Mouse (Mus musculus): ENCODE measurements around the gene Grb10.

Grb10 gene

DNA sequence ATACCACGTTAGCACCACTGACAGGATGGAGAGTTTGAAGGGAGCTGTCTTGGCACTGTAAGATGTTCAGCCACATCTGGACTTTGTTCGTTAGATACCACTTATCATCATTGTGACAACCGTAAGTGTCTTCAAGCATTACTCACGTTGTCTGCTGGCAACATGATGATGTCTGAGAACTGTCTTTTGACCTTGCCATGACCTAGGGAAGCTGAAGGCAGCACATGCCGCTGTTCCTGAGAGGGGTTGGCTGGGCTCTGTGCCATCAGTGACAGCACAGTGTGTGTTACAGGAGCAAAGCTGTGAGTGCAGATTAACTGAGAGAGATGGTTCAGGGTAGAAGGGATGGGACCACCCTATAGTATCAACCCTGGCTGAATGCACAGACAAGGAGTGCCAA, 137.0 kb downstream of the Grb10 start:
- DNase-seq (ENCODE audit: low spot score), result no peak

DNA sequence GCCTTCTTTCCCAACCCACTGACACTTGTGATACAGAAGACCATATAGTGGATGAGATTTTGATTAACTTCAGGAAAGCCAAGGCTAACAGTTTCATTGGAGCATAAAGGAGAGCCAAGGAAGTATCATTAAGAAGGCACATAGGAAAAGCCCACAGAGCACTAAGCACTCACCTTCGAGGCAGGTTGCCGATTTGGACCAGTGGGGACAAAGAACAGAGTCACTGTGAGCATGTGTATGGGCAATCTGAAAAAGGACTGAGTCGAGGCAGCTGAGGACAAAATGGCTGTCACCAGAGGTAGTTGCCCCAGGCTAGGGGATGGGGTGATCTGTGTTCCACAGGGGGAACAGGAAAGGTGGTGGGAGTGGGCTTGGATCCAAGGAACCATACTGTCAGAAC, 140.0 kb downstream of the Grb10 start:
- no peak for DNase-seq (ENCODE audit: low spot score)

DNA sequence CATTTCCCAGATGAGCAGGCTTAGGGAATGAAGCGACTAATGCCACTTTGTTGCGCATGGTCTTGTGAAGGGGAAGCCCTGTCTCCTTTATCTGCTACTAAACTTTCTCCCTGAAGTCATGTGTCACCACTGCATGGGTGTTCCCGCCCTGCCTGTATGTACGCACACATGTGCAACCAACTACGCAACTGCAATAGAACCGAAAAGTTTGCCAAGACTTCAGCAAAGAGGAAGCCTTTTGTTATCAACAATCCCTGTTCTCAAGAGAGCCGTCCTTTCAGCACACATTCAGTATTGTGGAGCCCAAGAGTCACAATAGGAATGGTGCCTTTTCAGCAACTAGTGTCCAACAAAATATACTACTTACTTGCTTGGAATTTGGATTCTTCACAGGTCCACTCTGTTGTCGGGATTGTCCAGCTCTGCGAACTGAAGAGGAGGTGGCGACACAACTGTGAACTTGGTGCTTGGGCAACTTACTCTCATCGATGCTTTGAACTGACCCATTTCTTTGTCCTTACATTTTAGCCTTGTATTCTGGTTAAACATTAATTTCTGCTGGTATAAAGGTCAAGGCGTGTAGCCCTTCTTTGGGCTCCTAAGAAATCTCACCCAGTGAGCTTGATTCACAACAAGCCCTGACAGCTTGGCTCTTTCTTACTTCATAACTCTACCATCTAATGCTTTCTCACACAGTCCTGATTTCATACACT, 140.7 kb downstream of the Grb10 start, which contains the start of gene Ddc:
TSS of gene Ddc (minus strand) at position 500 of the 713 bp plus-strand sequence.
- DNase-seq (ENCODE audit: low spot score), result peak; percentile 64

DNA sequence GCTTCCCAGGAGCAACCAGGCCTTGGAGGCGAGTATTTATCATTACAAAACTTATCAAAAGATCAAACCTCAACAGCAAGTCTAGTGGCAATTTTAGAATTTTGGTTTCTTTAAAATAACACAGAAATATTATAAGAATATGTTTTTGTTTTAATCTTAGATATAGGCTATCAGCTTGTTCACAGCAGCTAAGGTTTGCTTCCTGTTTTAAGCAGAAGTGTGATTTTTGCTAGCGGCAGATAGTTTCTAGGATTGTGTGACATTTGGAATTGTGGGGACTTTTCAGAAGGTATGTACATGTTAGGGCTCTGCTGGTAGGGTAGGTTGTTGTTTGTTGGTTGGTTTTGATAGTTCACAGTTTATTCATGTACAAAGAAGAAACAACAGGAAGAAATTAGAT, 143.0 kb downstream of the Grb10 start:
- DNase-seq (ENCODE audit: low spot score), result no peak

DNA sequence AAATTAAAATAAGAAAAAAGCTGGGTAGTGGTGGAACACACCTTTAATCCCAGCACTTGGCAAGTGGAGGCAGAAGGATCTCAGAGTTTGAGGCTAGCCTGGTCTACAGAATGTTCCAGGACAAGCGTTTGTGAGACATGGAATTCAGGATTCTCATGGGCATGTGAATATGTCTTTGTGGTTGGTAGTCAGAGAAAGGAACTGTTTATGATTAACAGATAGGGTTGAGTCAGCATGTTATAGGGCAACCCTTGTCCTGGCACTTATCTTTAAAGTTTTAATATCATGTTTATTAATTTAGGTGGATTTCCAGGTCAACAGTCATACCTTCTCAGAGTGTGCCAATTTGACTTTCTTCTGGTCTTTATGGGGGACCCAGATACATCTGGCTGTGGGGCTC, 144.7 kb downstream of the Grb10 start:
- DNase-seq (ENCODE audit: low spot score), result no peak

DNA sequence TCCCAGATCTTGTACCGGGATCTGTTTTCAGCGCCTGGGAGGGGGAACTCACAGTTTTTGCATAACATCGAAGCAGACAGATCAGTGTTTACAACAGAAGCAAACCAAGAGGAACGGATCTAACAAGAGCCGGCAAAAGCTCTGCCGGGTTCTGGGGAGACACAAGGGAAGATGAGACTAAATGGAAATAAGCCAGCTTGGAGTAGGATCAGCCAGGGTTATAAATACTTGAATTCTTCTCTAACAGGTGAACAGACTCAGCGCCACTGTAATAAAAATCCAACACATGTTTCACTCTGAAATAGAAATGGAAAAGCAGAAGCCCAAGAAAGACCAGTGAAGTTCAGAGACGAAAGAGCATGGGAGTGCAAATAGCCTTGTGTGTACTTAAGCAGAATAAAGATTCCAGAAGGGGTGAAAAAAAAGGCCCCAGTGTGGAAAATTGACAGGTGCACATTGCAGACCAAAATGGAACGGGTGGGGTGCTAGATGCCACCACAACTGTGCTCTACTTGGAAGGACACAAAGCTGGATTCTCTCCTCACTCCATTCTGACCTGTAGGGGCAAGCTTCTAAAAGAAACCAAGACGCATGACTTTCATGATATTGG, 145.4 kb downstream of the Grb10 start:
- no peak for DNase-seq (ENCODE audit: low spot score)

DNA sequence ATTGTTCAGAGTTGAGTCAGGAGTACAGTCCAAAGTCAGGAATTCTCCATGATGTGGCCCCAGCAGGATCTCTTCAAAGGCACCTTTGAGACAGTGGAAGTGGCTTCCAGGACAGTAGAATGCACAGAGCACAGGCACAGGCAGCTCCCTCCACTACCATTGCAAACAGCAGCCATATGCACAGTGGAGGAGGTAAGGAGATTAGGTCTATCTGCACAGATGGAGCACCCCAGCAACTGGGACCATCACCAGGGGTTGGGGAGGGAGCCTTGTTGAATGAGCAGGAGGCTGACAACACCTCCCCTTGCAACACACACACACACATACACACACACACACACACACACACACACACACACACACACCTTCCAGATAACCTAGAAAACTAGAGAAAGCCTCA, 146.7 kb downstream of the Grb10 start:
- DNase-seq (ENCODE audit: low spot score), result no peak

DNA sequence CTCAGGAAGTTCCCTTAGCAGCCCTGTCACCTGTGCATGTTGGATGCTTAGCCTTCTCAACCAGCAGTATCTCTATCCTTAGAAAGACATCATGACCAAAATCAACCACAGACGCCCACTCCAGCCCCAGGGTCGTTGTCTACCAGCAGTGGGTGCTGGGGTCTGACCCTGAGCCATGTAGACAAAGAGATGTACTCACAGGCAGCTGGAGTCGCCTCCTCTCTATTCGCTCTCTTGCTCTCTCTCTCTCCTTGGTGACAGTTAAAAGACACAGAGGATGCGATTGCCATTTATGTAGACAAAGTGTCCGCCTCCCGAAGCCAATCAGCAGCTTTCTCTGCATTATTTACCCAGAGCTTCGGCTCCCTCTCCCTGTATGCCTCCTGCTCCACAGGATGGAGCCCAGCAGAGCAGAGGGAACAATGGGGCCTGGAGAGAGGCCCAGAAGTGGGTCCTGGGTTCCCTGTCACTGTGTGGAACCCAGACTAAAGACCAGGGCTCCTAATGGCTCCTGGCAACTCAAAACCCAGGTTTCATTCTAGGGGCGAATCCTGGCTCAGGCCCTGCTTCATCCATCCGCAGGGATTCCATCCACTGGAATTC, 148.2 kb downstream of the Grb10 start:
- no peak for DNase-seq (ENCODE audit: low spot score)

DNA sequence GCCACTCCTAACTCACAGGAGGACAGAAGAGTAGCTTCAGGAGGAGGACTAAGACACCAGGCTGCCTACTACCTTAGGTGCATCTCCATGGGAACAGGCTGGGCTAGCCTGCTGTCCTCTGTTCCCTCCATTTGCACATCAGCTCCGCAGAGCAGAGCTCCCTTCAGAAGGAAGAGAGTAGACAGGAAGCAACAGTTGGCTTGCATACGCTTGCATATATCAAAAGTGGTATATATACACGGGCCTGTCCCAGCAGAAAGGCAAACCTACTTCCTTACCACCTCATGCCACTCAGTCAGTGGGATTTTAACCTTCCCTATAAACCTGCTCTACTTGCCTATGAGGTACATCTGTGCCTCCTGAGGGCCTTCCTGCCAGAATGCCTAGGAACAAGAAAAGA, 149.8 kb downstream of the Grb10 start:
- no peak for DNase-seq (ENCODE audit: low spot score)

DNA sequence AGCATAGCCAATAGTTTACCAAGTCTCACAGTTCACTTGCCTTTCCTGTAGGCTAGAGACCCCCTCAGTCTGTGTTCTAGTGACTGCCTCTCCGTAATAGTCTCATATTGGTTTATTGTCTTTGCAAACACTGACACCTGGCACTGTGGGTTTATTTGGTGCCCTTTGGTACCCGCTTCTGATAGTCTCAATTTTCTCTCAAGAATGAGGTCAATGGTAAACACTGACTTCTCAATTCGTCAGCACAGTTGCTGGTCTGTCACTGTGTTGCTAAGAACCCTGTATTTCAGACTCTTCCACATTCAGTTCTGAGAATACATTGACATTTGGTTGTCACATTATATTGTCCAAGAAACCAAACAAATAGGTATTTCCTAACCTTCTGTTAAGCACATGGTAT, 150.4 kb downstream of the Grb10 start:
- DNase-seq (ENCODE audit: low spot score), result no peak

DNA sequence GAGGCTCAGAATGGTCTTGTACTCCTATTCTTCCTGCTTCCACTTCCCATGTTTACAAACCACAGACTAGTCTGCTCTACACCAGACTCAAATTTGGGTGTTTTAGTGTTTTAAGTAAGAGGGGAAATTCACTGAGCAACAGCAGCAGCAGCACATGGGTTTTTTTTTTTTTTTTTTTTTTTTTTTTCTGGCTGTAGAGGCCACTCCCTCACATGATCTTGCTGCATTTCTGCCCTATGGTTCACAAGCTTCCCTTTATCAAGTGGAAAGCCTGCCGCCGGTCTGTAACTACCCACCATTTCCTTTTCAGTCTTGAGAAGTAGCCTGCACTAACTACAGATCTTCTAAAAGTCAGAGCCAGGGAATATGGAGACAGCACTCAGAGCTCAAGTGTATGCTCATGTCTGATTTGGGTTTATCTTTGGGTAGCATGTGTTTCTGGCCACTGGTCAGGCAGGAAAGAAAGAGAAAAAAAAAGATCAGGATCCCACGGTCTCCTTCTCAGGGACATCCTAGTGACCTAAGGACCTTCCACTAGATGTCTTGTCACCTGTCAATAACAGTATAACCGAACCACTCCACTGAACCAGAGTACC, 152.0 kb downstream of the Grb10 start:
- no peak for DNase-seq (ENCODE audit: low spot score)

DNA sequence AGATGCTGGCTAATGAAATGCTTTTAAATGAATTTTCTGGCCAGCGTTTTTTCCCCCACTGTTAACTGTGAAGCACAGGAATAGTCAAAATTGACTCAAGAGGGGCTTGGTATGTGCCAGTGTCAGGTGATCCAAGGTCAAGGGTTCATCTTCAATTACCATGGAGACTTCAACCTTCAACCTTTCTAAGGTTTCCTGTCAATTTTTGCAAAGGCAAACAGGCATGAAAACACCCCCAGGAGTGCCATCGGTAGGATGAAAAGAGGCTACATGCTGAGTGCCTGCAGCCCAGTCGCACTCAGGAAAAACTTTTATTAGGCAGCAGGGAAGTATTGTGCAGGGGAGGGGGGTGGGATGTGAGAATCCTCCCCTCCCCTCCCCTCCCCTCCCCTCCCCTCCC, 152.6 kb downstream of the Grb10 start:
- DNase-seq (ENCODE audit: low spot score), result no peak

DNA sequence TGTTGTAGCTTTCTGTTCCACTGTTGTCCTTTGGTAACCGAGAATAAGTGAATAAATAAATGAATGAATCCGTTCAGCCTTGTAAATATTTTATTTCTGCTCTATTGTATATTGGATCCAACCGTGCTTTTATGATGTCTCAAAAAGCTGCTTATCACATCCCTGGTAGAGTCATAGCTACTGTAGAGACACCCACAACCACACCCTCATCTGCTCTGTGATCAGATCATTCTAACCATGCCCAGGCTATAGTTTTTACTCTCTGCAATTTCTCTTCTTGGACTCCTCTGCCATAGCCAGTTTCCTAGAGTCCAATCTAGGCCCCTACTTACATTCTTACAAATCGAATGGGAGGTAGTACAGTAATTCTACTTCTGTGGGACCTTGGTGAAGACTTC, 153.2 kb downstream of the Grb10 start:
- DNase-seq (ENCODE audit: low spot score), result no peak

DNA sequence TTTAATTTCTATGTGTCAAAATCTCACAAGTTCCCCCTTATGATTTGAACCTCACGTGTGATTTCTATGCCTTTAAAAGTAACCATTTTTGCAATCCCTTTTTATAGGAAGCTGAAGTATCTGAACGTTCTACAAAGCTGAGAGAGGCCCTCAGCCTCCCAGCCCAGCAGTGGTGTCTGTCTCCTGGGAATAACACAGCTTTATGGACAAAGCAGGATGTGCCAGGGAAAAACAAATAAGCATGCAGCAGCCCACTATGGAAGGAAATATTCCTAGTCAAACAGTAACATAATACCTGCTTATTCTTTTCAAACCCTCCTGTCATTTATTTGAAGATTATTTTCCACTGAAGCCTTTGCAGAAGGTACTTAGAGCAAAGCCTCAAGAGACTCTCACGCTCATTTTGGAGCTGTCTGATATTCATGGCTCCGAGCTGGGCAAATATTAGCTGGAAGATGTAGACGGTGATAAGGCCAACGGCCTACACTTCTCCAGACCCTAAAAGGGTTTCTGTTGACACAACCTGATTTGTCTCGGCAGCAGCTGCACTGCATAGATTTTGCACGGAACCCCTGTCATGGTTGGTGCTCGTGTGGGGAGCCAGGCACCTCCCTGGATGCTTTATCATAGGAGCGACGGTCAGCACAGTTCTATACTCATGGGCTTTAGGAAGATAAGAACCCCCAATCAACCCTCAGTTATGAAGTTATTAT, 153.8 kb downstream of the Grb10 start:
- no peak for DNase-seq (ENCODE audit: low spot score)

DNA sequence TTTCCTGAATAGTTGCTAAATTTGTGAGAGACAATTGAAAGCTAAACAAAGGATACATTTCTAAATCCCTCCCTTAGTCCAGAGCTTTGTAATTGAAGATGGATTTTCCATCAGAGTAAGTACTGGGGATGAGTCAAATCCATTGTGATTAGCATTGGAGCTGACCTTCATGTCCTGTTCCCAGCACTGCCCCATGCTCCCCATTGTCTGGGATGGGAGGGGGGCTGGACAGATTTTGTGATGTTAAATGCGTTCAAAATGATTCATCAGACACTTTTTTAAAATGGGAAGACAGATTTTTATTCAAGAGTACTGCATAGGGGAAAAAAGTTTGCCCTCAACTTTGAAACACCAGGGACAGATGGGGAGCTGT, 156.7 kb downstream of the Grb10 start:
- no peak for DNase-seq (ENCODE audit: low spot score)

DNA sequence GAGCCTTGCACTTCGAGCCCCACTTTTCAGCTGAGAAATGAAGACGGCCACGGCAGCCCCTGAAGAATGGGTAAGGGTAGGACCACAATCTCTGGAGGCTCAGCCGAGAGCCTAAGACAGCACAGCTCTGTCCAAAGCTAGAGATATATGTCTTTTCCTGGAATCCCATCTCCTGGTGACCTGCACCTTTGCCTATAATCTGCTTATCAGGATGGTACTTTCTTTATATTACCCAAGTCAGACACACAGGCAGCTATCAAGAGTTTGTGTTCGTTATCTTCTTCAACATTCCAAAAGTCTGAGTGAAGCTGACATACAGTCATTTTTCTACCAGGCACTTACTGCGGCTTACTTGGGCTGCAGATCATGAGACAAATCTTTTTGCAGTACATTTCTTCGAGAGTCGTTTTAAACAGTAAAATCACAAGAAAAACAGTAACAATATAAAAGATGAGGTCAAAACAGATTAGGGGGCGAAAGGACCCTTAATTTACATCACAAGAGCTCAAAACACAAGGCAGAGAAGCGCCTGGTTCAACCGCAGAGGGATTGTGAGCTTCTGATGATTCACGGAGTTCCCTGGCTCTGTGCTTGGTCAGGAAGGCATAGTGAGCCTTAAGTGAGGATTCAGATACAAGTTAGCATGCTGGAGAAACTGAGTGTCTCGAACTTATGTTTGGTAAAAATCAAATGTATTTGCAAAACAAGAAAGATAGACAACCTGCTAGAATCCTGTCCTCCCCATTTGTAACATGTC, 157.3 kb downstream of the Grb10 start:
- no peak for DNase-seq (ENCODE audit: low spot score)
